Mouse (Mus musculus): Measurements from ENCODE around the gene Frmd4b. TPM values are rescaled to one million over a fixed set of nuclear protein-coding genes. Genes with fewer than 3 reads are reported as not detected.

The Frmd4b gene
- polyA plus RNA-seq, 1 experiment from 2014 or later = 17.6 TPM

DNA sequence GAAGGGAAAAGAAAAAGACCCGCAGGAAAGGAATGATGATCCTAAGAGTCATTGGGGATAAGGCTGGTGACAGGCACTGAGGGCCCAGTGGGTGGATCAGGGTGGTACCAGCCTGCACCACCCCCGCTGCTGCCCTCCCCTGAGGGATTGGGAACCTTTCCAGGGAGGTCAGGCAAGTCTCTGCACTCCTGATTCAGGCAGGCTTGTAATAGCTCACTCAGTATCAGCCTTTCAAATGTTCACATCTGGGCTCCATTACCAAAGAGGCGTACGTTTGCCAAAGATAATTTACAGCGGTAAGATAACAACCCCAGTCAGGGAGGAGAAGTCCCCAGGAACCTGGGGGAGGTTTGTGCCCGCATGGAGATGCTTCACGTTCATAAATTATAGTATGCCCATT lies 212.0 kb downstream of the Frmd4b start:
- Histone ChIP-seq H3K4me2 (ENCODE audit: low read length) (no peak overlapping the region), H3K9me3 (ENCODE audit: control insufficient read depth, low read length) (no peaks in the 10 kb centered on the region), H3K27me3 (ENCODE audit: control insufficient read depth, insufficient read depth, low read length) (peaks cover 24% of the 10 kb centered on the region), H3K27ac (replicated peaks in 1 of 2; ENCODE audit: control insufficient read depth in 1 of 2, insufficient read depth in 1 of 2, low read depth in 2 of 2, low read length in 2 of 2) (peak overlapping the region; percentile 17 to 53; a peak in 2 of 4 replicates), H3K36me3 (ENCODE audit: control insufficient read depth, insufficient read depth, low read length) (no peaks in the 10 kb centered on the region), H3K9ac (ENCODE audit: low read length) (no peak overlapping the region), H3K4me1 (ENCODE audit: control insufficient read depth in 2 of 2, insufficient read depth in 2 of 2, low read length in 2 of 2) (peaks cover 9 to 27% of the 10 kb centered on the region in 2 experiments), H3K4me3 (ENCODE audit: control insufficient read depth in 1 of 2, insufficient read depth in 1 of 2, low read depth in 1 of 2, low read length in 2 of 2) (no peak overlapping the region)
- 21% methylated on average over 7 of the region's 7 CpGs for WGBS
- ATAC-seq (ENCODE audit: insufficient number of reproducible peaks, insufficient read depth, low FRiP score, low read depth) = 0 out of 2 replicates have a peak, but pooled peaks have one; percentile 45

DNA sequence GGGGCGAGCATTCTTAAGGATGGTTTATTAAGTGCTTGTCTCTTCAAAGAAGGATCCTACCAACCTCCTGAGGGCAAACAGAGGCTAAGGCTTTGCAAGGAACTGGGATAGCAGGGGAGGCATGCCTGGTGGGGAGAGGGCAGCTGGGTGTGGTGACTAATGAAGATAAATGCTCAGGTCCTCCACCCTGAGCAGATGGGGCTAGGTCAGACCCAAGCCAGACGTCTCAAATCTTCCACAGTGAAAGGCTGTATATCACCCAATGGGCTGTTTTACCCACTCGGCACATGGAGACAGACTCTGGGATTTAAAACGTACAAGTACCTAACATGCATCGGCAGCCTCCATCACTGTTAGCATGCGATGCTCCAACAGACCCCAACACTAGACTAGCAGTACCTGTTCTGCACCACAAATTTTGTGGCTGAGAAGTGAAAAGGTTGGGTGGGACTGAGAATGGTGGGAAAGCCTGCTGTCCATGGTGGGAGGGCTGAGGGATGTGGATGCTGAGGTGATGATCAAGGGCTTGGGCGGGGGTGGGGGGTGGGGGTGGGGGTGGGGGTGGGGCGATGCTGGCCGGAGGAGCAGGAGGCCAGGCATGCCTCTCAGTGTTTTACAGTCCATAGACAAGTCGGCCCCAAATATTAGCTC lies 214.4 kb downstream of the Frmd4b start:
- no peak overlapping the region for H3K4me3 ChIP-seq (ENCODE audit: control insufficient read depth in 1 of 2, insufficient read depth in 1 of 2, low read depth in 1 of 2, low read length in 2 of 2)
- no peak overlapping the region for H3K27ac ChIP-seq (replicated peaks in 1 of 2; ENCODE audit: control insufficient read depth in 1 of 2, insufficient read depth in 1 of 2, low read depth in 2 of 2, low read length in 2 of 2)
- H3K27me3 ChIP-seq (ENCODE audit: control insufficient read depth, insufficient read depth, low read length) = peaks cover 27% of the 10 kb centered on the region
- H3K9me3 ChIP-seq (ENCODE audit: control insufficient read depth, low read length) = no peaks in the 10 kb centered on the region
- peaks cover 9 to 10% of the 10 kb centered on the region in 2 experiments for H3K4me1 ChIP-seq (ENCODE audit: control insufficient read depth in 2 of 2, insufficient read depth in 2 of 2, low read length in 2 of 2)
- no peak for ATAC-seq (ENCODE audit: insufficient number of reproducible peaks, insufficient read depth, low FRiP score, low read depth)
- WGBS = 71% methylated on average over 10 of the region's 10 CpGs
- no peaks in the 10 kb centered on the region for H3K36me3 ChIP-seq (ENCODE audit: control insufficient read depth, insufficient read depth, low read length)
- no peak overlapping the region for H3K4me2 ChIP-seq (ENCODE audit: low read length)
- H3K9ac ChIP-seq (ENCODE audit: low read length) = no peak overlapping the region

DNA sequence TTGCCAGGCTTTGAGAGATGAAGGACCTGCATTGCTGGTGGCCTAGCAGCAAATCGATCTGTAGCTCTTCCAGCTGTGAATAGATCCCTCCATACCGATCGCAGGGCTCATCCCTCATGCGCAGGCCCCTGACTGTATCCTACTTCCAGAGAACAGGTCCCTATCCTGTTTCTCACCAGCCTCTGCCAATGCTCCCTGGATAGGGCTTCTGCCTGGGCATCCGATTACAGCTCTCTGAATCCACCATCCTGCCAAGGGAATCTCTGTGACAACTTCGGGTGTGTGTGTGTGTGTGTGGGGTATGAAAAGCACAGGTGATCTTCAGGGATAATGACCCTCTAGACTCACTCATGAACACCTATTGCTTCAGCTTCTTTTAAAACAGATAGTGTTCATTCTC lies 216.9 kb downstream of the Frmd4b start:
- 86% methylated on average over 6 of the region's 6 CpGs for WGBS
- peaks cover 14 to 21% of the 10 kb centered on the region in 2 experiments for H3K4me1 ChIP-seq (ENCODE audit: control insufficient read depth in 2 of 2, insufficient read depth in 2 of 2, low read length in 2 of 2)
- H3K9me3 ChIP-seq (ENCODE audit: control insufficient read depth, low read length) = no peaks in the 10 kb centered on the region
- peaks cover 22% of the 10 kb centered on the region for H3K27me3 ChIP-seq (ENCODE audit: control insufficient read depth, insufficient read depth, low read length)
- H3K36me3 ChIP-seq (ENCODE audit: control insufficient read depth, insufficient read depth, low read length) = no peaks in the 10 kb centered on the region
- no peak overlapping the region for H3K4me2 ChIP-seq (ENCODE audit: low read length)
- no peak overlapping the region for H3K27ac ChIP-seq (replicated peaks in 1 of 2; ENCODE audit: control insufficient read depth in 1 of 2, insufficient read depth in 1 of 2, low read depth in 2 of 2, low read length in 2 of 2)
- H3K4me3 ChIP-seq (ENCODE audit: control insufficient read depth in 1 of 2, insufficient read depth in 1 of 2, low read depth in 1 of 2, low read length in 2 of 2) = no peak overlapping the region
- no peak for ATAC-seq (ENCODE audit: insufficient number of reproducible peaks, insufficient read depth, low FRiP score, low read depth)
- no peak overlapping the region for H3K9ac ChIP-seq (ENCODE audit: low read length)

DNA sequence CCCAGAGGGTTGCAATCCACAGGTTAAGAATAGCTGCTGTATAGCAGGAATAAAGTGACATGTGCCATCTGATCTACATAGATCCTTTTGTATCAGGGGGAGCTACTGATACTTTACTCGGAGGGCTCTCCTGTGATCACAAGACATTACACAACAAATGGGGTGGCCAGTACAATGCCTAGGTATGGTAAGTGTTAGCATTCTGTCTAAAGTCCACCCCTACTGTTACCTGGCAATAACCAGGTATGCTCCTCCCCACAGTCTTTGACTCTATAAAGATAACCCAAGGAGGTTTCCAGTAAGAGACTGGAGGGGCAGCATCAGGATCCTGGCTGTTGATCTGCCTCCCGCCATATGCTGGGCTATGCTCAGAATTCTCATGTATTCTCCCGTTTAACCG lies 219.4 kb downstream of the Frmd4b start:
- Histone ChIP-seq H3K9me3 (ENCODE audit: control insufficient read depth, low read length) (no peaks in the 10 kb centered on the region), H3K36me3 (ENCODE audit: control insufficient read depth, insufficient read depth, low read length) (no peaks in the 10 kb centered on the region), H3K27ac (replicated peaks in 1 of 2; ENCODE audit: control insufficient read depth in 1 of 2, insufficient read depth in 1 of 2, low read depth in 2 of 2, low read length in 2 of 2) (no peak overlapping the region), H3K4me2 (ENCODE audit: low read length) (no peak overlapping the region), H3K27me3 (ENCODE audit: control insufficient read depth, insufficient read depth, low read length) (peaks cover 13% of the 10 kb centered on the region; the same call in 1 of the 2 replicates), H3K4me1 (ENCODE audit: control insufficient read depth in 2 of 2, insufficient read depth in 2 of 2, low read length in 2 of 2) (peaks cover 6 to 17% of the 10 kb centered on the region in 2 experiments), H3K9ac (ENCODE audit: low read length) (no peak overlapping the region), H3K4me3 (ENCODE audit: control insufficient read depth in 1 of 2, insufficient read depth in 1 of 2, low read depth in 1 of 2, low read length in 2 of 2) (no peak overlapping the region)
- WGBS = 81% methylated on average over 4 of the region's 4 CpGs
- ATAC-seq (ENCODE audit: insufficient number of reproducible peaks, insufficient read depth, low FRiP score, low read depth) = no peak

DNA sequence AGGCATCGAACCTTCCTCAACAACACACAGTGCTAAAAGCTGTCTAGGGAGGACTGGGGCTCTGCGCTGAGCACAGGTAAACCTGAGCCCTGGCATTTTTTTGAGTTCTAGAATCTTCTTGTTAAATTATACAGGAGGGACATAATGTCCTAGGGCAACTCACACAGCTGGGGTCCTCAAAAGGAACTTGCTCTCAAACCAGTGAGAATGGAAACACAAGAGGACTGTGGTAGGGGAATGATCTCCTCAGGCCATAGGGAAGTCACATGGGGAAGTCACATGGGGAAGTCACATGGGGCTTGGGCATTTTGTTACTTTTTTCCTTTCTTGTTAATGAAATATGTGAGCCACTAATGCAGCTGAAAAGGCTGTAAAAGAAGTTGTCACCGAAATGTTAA lies 220.4 kb downstream of the Frmd4b start:
- Histone ChIP-seq H3K36me3 (ENCODE audit: control insufficient read depth, insufficient read depth, low read length) (no peaks in the 10 kb centered on the region), H3K9ac (ENCODE audit: low read length) (no peak overlapping the region), H3K27ac (replicated peaks in 1 of 2; ENCODE audit: control insufficient read depth in 1 of 2, insufficient read depth in 1 of 2, low read depth in 2 of 2, low read length in 2 of 2) (no peak overlapping the region), H3K27me3 (ENCODE audit: control insufficient read depth, insufficient read depth, low read length) (peaks cover 5% of the 10 kb centered on the region; the same call in 1 of the 2 replicates), H3K4me1 (ENCODE audit: control insufficient read depth in 2 of 2, insufficient read depth in 2 of 2, low read length in 2 of 2) (peaks cover 6 to 17% of the 10 kb centered on the region in 2 experiments), H3K9me3 (ENCODE audit: control insufficient read depth, low read length) (no peaks in the 10 kb centered on the region), H3K4me3 (ENCODE audit: control insufficient read depth in 1 of 2, insufficient read depth in 1 of 2, low read depth in 1 of 2, low read length in 2 of 2) (no peak overlapping the region), H3K4me2 (ENCODE audit: low read length) (no peak overlapping the region)
- ATAC-seq (ENCODE audit: insufficient number of reproducible peaks, insufficient read depth, low FRiP score, low read depth) = no peak
- WGBS = 68% methylated on average over 3 of the region's 3 CpGs

DNA sequence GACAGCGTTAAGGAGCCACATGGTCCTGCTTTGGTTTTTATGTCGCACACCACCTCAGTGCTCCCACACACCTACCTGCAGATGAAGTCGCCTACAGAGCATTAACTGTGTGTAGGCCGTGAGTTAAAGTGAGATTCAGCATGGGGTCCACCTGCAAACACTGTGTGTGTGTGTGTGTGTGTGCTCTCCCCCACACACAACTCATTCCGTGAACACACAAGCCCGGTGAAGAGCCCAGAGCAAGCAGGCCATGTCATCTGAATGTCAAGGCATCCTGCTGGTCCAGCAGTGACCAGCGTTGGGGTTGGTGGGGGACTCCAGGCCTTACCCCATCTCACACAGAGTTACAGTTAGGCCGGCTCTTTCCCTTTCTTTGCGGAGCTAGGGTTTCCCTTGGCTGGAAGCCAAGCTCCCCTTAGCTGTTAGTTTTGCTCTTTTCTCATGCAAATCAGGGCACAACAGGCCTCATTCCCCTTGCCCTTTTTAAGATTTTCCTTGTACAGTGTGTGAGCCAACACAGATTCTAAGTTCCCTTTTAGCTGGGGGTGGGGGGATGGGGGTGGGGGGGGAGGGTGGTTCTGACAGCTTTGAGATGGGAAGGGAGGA lies 220.9 kb downstream of the Frmd4b start:
- Histone ChIP-seq H3K4me3 (ENCODE audit: control insufficient read depth in 1 of 2, insufficient read depth in 1 of 2, low read depth in 1 of 2, low read length in 2 of 2) (no peak overlapping the region), H3K27me3 (ENCODE audit: control insufficient read depth, insufficient read depth, low read length) (0 out of 2 replicates have a peak, but pooled peaks cover 3% of the 10 kb centered on the region), H3K27ac (replicated peaks in 1 of 2; ENCODE audit: control insufficient read depth in 1 of 2, insufficient read depth in 1 of 2, low read depth in 2 of 2, low read length in 2 of 2) (no peak overlapping the region), H3K4me1 (ENCODE audit: control insufficient read depth in 2 of 2, insufficient read depth in 2 of 2, low read length in 2 of 2) (peaks cover 6 to 17% of the 10 kb centered on the region in 2 experiments), H3K9ac (ENCODE audit: low read length) (no peak overlapping the region), H3K36me3 (ENCODE audit: control insufficient read depth, insufficient read depth, low read length) (no peaks in the 10 kb centered on the region), H3K9me3 (ENCODE audit: control insufficient read depth, low read length) (no peaks in the 10 kb centered on the region), H3K4me2 (ENCODE audit: low read length) (no peak overlapping the region)
- no peak for ATAC-seq (ENCODE audit: insufficient number of reproducible peaks, insufficient read depth, low FRiP score, low read depth)
- 37% methylated on average over 9 of the region's 9 CpGs for WGBS

DNA sequence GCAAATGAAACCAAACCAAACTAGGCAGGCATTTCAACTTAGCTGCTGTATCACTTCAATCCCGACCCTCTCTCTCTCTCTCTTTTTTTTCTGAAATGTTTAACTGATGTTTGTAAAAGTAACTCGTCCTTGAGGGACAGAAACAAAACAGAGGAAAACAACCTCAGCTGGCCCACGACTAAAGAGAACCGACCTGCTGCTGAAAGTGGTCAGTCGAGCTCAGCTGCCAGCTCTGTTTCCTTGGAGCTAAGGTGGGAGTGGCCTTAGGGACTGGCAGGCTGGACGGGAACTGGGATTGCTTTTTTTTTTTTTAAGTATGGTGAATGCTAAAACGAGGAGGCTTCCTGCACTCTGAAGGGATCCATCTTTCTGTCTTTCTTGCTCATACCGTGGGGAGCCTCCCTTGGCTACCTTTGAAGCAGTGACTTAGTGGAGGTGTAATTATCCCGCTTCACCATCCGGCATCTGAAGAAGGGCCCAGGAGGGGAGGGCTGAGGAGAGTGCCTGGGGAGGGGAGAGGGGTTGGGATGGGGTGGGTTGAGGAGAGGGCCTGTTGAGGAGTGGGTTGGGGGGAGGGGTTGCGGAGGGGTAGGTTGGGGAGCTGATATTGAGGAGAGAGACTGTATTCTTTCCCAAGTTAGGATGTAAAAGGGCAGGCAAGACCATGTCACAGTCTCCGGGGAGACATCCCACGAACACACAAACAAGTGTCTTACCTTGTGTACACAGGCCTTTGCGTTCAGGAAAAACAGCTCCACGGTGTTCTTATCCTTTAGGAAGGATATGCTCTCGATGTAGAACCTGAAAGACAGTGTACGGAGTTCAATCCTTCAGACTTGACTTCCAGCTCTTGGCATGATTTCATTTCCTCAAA lies 221.6 kb downstream of the Frmd4b start:
- no peak for ATAC-seq (ENCODE audit: insufficient number of reproducible peaks, insufficient read depth, low FRiP score, low read depth)
- no peak overlapping the region for H3K27ac ChIP-seq (replicated peaks in 1 of 2; ENCODE audit: control insufficient read depth in 1 of 2, insufficient read depth in 1 of 2, low read depth in 2 of 2, low read length in 2 of 2)
- peak overlapping the region; percentile 49 for H3K4me2 ChIP-seq (ENCODE audit: low read length)
- H3K4me3 ChIP-seq (ENCODE audit: control insufficient read depth in 1 of 2, insufficient read depth in 1 of 2, low read depth in 1 of 2, low read length in 2 of 2) = no peak overlapping the region
- no peaks in the 10 kb centered on the region for H3K36me3 ChIP-seq (ENCODE audit: control insufficient read depth, insufficient read depth, low read length)
- H3K4me1 ChIP-seq (ENCODE audit: control insufficient read depth in 2 of 2, insufficient read depth in 2 of 2, low read length in 2 of 2) = peaks cover 6 to 17% of the 10 kb centered on the region in 2 experiments
- WGBS = 26% methylated on average over 17 of the region's 17 CpGs
- H3K9me3 ChIP-seq (ENCODE audit: control insufficient read depth, low read length) = no peaks in the 10 kb centered on the region
- H3K9ac ChIP-seq (ENCODE audit: low read length) = 0 out of 2 replicates have a peak overlapping the region, but pooled peaks have one; percentile 17
- H3K27me3 ChIP-seq (ENCODE audit: control insufficient read depth, insufficient read depth, low read length) = 0 out of 2 replicates have a peak, but pooled peaks cover 3% of the 10 kb centered on the region
